Mouse (Mus musculus) kidney, embryonic 15.5 days (tissue): Measurements from ENCODE around the gene Bckdhb. TPM values are rescaled to one million over a fixed set of nuclear protein-coding genes. Genes with fewer than 3 reads are reported as not detected.
"Not testable (repeated sequence)": the region's sequence is repeated elsewhere in the genome, so short reads cannot be mapped to it uniquely, and the experiment has no call there.

Experiments used
- ATAC-seq: fragments of 200-750 bp; cut with Nextera tagmentation; replicated peaks from 2 replicates; pipeline ENCODE4 v1.8.0; 2017; ENCODE audit warnings: moderate TSS enrichment; ENCODE audit not compliant: low FRiP score
- H3K27ac ChIP-seq: fragments of 300-500 bp; sonication (generic); 2 replicates; pipeline ENCODE4 v1.5.1; 2015; ENCODE audit warnings: mild to moderate bottlenecking, inconsistent platforms
- H3K27me3 ChIP-seq: fragments of 300-500 bp; sonication (generic); 2 replicates; pipeline ENCODE4 v1.6.1; 2015; ENCODE audit warnings: inconsistent platforms
- H3K36me3 ChIP-seq: fragments of 300-500 bp; sonication (generic); 2 replicates; pipeline ENCODE4 v1.6.1; 2015; ENCODE audit warnings: inconsistent platforms
- H3K4me1 ChIP-seq: fragments of 300-500 bp; sonication (generic); 2 replicates; pipeline ENCODE4 v1.6.1; 2015; ENCODE audit warnings: inconsistent platforms
- H3K4me2 ChIP-seq: fragments of 300-500 bp; sonication (generic); 2 replicates; pipeline ENCODE4 v1.6.1; 2015; ENCODE audit warnings: moderate library complexity, mild to moderate bottlenecking, inconsistent platforms
- H3K4me3 ChIP-seq: fragments of 300-500 bp; sonication (generic); replicated peaks from 2 replicates; pipeline ENCODE4 v1.5.1; 2015; ENCODE audit warnings: mild to moderate bottlenecking, inconsistent platforms
- H3K9ac ChIP-seq: fragments of 300-500 bp; sonication (generic); 2 replicates; pipeline ENCODE4 v1.6.1; 2015; ENCODE audit warnings: mild to moderate bottlenecking, inconsistent platforms
- H3K9me3 ChIP-seq: fragments of 300-500 bp; sonication (generic); replicated peaks from 2 replicates; pipeline ENCODE4 v1.6.1; 2016; ENCODE audit warnings: inconsistent platforms
- WGBS: fragments of 180-500 bp; shearing (Covaris S2); methylation state at CpG from one replicate; pipeline ENCODE4 v1.1.7; 2015; ENCODE audit warnings: mixed read lengths; 5-methylcytosine and 5-hydroxymethylcytosine counted together
- polyA plus RNA-seq: library from polyadenylated mRNA; unstranded; fragments of >200 nt; fragmentation: Nextera tagmentation; extraction: Ambion mirVana; gene quantifications from 2 replicates; pipeline ENCODE4 v1.2.1, GENCODE M21; 2015

Gene Bckdhb
- polyA plus RNA-seq, 1 experiment from 2014 or later: 51.6 TPM

DNA sequence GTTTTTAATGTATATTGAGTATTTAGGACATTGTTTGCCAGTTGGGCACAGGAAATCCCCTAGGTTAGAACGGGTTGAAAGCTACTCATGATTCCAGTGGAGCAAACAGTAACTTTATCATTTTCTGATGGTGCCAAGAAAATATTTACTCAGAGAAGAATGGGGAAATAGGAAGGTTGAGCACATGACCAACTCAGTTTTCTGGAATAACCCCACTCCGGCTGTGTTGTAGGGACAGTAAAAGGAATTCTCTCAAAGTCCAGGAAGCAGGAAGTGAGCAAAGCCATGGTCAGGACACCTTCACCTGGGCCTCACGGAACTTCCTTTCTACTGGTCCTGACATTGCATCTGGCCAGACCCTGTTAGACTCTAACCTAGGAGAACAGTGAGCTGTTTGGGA, 122.5 kb downstream of the Bckdhb start:
- no peaks in the 10 kb centered on the region for H3K9me3 ChIP-seq
- no peak overlapping the region for H3K4me2 ChIP-seq
- H3K9ac ChIP-seq: no peak overlapping the region
- no peaks in the 10 kb centered on the region for H3K27me3 ChIP-seq
- H3K4me1 ChIP-seq: no peaks in the 10 kb centered on the region
- no peaks in the 10 kb centered on the region for H3K36me3 ChIP-seq
- no peak overlapping the region for H3K4me3 ChIP-seq
- no peak overlapping the region for H3K27ac ChIP-seq
- WGBS: 80% methylated on average over 3 of the region's 3 CpGs
- ATAC-seq: no peak

DNA sequence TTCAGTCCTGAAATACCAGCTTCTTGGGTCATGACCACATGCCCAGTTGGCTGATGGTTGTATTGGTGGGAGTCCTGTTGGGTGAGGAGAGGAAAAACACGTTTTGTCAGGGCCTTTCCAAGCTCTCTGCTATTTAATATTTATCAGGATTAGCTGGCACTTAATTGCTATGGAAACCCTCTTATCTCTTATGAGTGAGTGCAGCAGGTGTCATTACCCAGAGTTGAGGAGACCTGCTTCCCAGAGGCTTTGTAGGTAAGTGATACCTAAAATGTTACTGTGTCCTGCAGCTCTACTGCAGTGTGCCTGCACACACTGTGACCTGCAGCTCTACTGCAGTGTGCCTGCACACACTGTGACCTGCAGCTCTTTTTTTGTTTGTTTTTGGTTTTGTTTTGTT, 124.2 kb downstream of the Bckdhb start:
- no peaks in the 10 kb centered on the region for H3K27me3 ChIP-seq
- no peaks in the 10 kb centered on the region for H3K36me3 ChIP-seq
- WGBS: 48% methylated on average over 1 of the region's 1 CpGs
- ATAC-seq: no peak
- H3K4me3 ChIP-seq: no peak overlapping the region
- no peaks in the 10 kb centered on the region for H3K9me3 ChIP-seq
- no peaks in the 10 kb centered on the region for H3K4me1 ChIP-seq
- no peak overlapping the region for H3K27ac ChIP-seq
- no peak overlapping the region for H3K4me2 ChIP-seq
- no peak overlapping the region for H3K9ac ChIP-seq

DNA sequence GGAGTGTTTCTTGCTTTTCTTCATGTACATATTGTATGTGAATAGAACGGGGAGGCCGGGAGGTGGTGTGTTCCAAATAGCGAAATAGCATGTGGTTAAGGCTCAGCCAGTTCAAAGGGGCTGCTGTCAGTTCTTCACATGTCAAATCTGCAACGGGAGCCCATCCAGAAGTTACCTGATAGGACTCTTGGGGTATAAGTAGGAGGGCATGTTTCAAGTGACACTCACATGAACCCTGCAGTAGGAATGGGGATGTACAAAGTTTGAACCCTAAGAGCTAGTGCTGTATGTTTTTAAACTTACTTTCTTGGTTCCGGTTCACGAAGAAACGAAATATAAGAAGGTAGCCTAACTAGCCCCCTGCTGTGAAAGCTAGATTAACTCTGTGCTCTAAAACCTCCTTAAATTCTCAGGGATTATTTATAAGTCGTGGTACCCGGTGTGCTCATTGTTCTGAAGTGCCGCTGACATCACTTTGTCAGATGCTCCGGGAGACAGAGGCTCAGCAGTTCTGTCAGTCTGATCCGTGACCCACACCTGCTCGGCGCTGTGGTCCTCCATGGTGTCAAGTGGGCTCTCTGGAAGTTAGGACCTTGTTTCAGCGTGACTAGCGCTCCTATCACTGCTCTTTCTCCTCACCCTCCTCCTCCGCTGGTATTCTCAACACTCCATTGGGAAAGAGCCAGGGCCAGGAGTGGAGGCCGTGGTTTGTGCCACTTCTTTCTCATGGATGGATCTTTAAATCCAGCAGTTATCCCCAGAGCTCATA, 126.1 kb downstream of the Bckdhb start:
- Histone ChIP-seq H3K27ac (no peak overlapping the region), H3K4me2 (no peak overlapping the region)

DNA sequence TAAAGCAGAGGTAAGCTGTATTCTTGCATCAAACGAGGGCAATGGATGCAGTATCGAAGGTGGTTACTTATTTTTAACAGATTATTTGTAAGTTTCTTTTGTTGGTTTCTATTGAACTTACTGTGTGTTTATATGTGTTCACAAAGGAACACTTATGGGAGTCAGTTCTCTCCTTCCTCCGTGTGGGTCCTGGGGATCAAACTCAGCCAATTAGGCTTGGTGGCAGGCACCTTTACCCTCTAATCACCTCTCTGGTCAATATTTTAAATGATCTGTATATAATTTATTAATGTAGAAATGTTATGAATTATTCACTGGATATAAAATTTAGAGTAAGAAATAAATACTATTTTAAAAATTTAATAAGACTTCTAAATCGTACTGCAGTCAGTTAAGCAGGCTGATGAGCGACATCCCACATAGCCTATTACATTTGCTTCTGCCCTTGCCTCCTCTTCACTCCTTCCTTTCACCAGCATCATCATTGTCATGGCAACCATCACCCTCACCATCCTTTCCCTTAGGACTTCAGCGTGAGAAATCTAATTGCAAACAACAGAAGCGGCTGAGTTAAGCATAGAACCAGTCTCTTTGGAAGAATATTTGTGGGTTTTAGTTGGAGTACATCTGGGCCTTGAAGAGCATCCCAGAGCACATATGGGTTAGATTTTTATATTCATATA, 130.3 kb downstream of the Bckdhb start:
- no peak overlapping the region for H3K9ac ChIP-seq
- H3K4me1 ChIP-seq: no peaks in the 10 kb centered on the region
- ATAC-seq: no peak
- H3K4me2 ChIP-seq: no peak overlapping the region
- no peak overlapping the region for H3K27ac ChIP-seq
- 90% methylated on average over 7 of the region's 7 CpGs for WGBS
- H3K9me3 ChIP-seq: no peaks in the 10 kb centered on the region
- no peaks in the 10 kb centered on the region for H3K27me3 ChIP-seq
- no peaks in the 10 kb centered on the region for H3K36me3 ChIP-seq
- H3K4me3 ChIP-seq: no peak overlapping the region

More for the DNA sequence above, 126.1 kb downstream of the Bckdhb start:
- H3K4me3 ChIP-seq: no peak overlapping the region
- ATAC-seq: no peak
- H3K9ac ChIP-seq: no peak overlapping the region
- H3K9me3 ChIP-seq: no peaks in the 10 kb centered on the region
- WGBS: 67% methylated on average over 18 of the region's 18 CpGs
- no peaks in the 10 kb centered on the region for H3K4me1 ChIP-seq
- H3K36me3 ChIP-seq: no peaks in the 10 kb centered on the region
- no peaks in the 10 kb centered on the region for H3K27me3 ChIP-seq

DNA sequence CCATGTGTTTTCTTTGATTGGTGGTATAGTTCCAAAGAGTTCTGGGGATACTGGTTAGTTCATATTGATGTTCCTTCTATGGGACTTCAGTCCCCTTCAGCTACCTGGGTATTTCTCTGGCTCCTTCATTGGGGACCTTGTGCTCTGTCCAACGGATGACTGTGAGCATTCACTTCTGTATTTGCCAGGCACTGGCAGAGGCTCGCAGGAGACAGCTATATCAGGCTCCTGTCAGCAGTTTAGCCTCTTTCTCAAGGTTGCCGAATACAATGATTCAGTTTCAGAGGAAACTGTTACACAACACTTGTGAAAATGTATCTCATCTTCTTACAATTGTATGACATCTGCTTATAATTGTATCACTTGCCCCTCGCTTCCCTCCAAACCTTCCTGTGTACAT, 135.8 kb downstream of the Bckdhb start:
- not testable (repeated sequence) for H3K27me3 ChIP-seq, H3K4me3 ChIP-seq, H3K36me3 ChIP-seq, H3K27ac ChIP-seq, H3K9me3 ChIP-seq, ATAC-seq, H3K9ac ChIP-seq, H3K4me1 ChIP-seq, H3K4me2 ChIP-seq
- WGBS: 90% methylated on average over 4 of the region's 4 CpGs

DNA sequence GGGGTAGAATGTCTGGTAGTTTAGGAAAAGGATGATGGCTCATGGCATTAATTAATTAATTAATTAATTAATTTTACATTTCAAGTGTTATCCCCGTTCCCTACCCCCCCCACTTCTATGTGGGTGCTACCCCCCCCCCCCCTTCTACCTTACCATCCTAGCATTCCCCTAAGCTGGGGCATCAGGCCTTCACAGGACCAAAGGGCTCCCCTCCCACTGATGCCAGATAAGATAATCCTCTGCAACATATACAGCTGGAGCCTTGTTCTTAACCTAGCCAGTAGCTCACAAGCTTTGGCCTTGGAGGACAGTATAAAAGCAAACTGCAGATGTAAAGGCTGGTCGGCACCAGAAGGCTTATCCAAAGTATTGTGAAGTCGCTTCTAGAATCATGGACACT, 138.7 kb downstream of the Bckdhb start:
- ATAC-seq: no peak
- Histone ChIP-seq H3K9me3 (no peaks in the 10 kb centered on the region), H3K36me3 (no peaks in the 10 kb centered on the region), H3K9ac (no peak overlapping the region), H3K4me3 (no peak overlapping the region), H3K27me3 (no peaks in the 10 kb centered on the region), H3K4me2 (no peak overlapping the region), H3K27ac (no peak overlapping the region), H3K4me1 (no peaks in the 10 kb centered on the region)
- WGBS: 95% methylated on average over 3 of the region's 3 CpGs

DNA sequence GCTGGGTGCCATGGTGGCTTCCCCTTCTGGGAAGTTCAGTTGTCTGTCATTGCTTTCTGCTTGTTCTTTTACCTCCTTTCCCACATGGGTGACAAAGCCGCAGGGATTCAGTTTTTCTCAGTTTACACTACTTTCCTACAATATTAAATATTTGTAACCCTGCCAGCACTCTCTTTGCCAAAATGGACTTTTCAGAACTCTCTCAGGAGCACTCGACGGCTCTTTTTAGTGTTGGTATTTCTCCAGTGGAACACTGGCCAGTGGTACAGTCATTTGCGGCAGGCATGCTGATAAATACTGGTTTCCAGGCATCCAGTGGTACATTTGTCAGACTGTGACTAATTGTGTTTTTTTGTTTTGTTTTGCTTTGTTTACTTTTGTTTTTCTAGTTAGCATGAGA, 139.2 kb downstream of the Bckdhb start:
- 77% methylated on average over 4 of the region's 4 CpGs for WGBS
- H3K36me3 ChIP-seq: no peaks in the 10 kb centered on the region
- ATAC-seq: no peak
- no peak overlapping the region for H3K4me3 ChIP-seq
- no peak overlapping the region for H3K9ac ChIP-seq
- no peaks in the 10 kb centered on the region for H3K4me1 ChIP-seq
- H3K27ac ChIP-seq: no peak overlapping the region
- H3K27me3 ChIP-seq: no peaks in the 10 kb centered on the region
- H3K9me3 ChIP-seq: no peaks in the 10 kb centered on the region
- no peak overlapping the region for H3K4me2 ChIP-seq

DNA sequence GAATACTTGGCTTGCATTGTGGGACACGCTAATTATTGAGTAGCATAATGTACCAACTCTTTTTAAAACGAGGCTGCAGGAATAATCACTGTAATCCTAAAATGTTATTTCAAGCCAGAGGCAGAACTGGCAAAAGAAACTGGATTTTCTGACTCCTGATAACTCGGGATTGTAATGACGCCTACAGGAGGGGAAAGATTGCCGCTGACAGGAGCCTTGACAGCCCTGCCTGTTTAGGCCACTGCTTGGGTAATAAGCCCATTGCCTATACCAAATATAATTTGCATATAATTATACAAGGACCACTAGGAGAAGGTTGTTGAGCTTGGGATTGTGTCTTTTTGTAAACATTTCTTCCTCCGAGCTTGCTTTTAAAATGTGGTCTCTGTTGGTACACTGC, 145.3 kb downstream of the Bckdhb start:
- no peaks in the 10 kb centered on the region for H3K36me3 ChIP-seq
- ATAC-seq: no peak
- no peak overlapping the region for H3K4me2 ChIP-seq
- H3K9me3 ChIP-seq: no peaks in the 10 kb centered on the region
- no peak overlapping the region for H3K9ac ChIP-seq
- H3K27me3 ChIP-seq: no peaks in the 10 kb centered on the region
- 82% methylated on average over 6 of the region's 6 CpGs for WGBS
- no peak overlapping the region for H3K27ac ChIP-seq
- no peak overlapping the region for H3K4me3 ChIP-seq
- 0 out of 2 replicates have a peak, but pooled peaks cover 2% of the 10 kb centered on the region for H3K4me1 ChIP-seq

DNA sequence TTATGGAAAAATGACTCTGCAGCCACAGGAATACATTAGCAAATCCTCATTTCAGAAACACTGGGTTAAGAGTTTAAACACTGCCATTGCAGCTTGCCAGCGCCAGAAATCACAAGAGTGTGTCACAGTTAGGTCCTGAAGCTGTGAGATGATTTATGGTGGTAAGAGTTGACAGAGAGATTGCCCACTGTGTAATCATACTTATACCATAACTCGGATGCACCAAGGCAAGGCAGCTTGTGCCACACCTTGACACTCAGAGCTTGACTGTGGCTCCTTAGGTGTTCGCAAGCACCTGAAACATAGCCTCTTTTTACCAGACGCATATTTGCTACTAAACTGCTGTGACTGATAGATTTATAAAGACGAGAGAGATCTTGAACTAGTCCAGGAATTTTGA, 145.8 kb downstream of the Bckdhb start:
- Histone ChIP-seq H3K27me3 (no peaks in the 10 kb centered on the region), H3K9ac (no peak overlapping the region)
- WGBS: 77% methylated on average over 5 of the region's 5 CpGs

DNA sequence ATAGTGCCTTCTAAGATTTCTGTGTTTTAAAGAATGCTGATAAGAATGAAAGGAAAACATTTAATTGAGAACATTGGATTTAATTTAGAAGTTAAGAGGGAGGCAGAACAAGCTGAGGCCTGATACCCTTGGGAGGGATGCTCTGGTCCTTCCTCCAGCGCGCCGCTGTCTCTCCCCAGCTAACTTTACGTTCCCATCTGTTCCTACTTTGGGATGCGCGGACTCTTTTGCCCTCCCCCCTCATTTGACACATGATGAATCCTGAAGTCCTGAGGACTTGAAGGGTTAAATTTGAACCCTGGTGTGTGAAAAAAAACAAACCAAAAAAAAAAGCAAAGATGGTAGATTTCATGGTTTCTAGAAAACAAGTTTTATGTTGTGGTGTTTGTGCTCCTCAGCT, 147.6 kb downstream of the Bckdhb start:
- Histone ChIP-seq H3K36me3 (no peaks in the 10 kb centered on the region), H3K4me1 (0 out of 2 replicates have a peak, but pooled peaks cover 2% of the 10 kb centered on the region), H3K9ac (no peak overlapping the region), H3K4me3 (no peak overlapping the region), H3K27me3 (no peaks in the 10 kb centered on the region), H3K27ac (no peak overlapping the region), H3K9me3 (no peaks in the 10 kb centered on the region), H3K4me2 (no peak overlapping the region)
- 91% methylated on average over 6 of the region's 6 CpGs for WGBS
- no peak for ATAC-seq

More for the DNA sequence above, 145.8 kb downstream of the Bckdhb start:
- H3K4me1 ChIP-seq: 0 out of 2 replicates have a peak, but pooled peaks cover 2% of the 10 kb centered on the region
- no peak overlapping the region for H3K4me2 ChIP-seq
- H3K27ac ChIP-seq: no peak overlapping the region
- no peaks in the 10 kb centered on the region for H3K9me3 ChIP-seq
- no peak for ATAC-seq
- no peak overlapping the region for H3K4me3 ChIP-seq
- no peaks in the 10 kb centered on the region for H3K36me3 ChIP-seq

DNA sequence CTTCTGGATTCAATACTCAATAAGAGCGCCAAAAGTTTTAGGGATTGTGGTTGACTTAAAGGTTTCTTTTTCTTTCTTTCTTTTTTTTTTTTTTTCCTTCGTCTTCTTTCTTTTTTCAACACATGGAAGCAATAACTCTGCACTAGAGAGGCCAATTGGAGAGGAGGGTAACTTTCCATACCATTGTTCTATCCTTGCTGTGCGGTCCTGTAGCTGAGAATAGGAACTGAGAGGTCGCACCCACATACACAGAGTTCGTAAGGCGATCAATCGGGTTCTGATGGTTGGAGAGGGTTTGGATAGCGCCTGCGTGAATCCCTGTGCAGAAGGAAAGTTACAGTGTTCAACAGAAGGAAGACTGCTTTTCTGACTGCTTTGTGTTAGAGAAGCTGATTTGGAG, 148.3 kb downstream of the Bckdhb start:
- H3K27ac ChIP-seq: no peak overlapping the region
- H3K9ac ChIP-seq: no peak overlapping the region
- no peak for ATAC-seq
- WGBS: 83% methylated on average over 9 of the region's 9 CpGs
- no peaks in the 10 kb centered on the region for H3K27me3 ChIP-seq
- H3K36me3 ChIP-seq: no peaks in the 10 kb centered on the region
- 0 out of 2 replicates have a peak, but pooled peaks cover 2% of the 10 kb centered on the region for H3K4me1 ChIP-seq
- no peak overlapping the region for H3K4me3 ChIP-seq
- H3K9me3 ChIP-seq: no peaks in the 10 kb centered on the region
- H3K4me2 ChIP-seq: no peak overlapping the region

DNA sequence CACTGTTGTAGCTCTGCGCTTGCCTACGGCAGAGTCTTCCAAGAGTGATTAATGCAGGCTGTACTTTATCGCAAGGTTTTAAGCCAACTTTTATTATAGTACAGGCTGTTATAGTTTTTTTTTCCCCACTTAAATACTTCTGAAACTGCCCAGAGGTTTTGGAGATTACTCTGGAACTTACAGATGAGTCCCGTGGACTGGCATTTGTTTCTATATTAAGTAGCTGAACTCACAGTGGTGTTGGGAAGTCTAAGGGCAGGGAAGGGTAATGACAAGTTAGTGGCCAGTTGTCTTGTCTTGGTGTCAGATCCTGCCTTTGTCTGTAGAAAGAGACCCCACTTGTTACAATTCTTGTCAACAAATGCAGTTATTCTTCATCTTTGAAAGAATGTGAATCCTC, 158.6 kb downstream of the Bckdhb start:
- Histone ChIP-seq H3K9ac (no peak overlapping the region), H3K4me1 (no peaks in the 10 kb centered on the region), H3K27ac (no peak overlapping the region), H3K36me3 (no peaks in the 10 kb centered on the region), H3K4me2 (no peak overlapping the region), H3K27me3 (no peaks in the 10 kb centered on the region), H3K4me3 (no peak overlapping the region), H3K9me3 (no peaks in the 10 kb centered on the region)
- ATAC-seq: no peak
- WGBS: 76% methylated on average over 4 of the region's 4 CpGs
